Mouse (Mus musculus) C2C12 (cell line): Measurements from ENCODE around the gene Ghrhr.

Experiments
- CEBPB ChIP-seq: IDR thresholded peaks from one replicate; pipeline ENCODE4 v1.6.1; 2011; ENCODE audit warnings: low read depth, mild to moderate bottlenecking, control low read depth, moderate library complexity
- CTCF ChIP-seq: IDR thresholded peaks from one replicate; pipeline ENCODE4 v1.5.1; 2011; ENCODE audit not compliant: control insufficient read depth, insufficient read depth, insufficient read length
- FOSL1 ChIP-seq: IDR thresholded peaks from one replicate; pipeline ENCODE4 v1.8.0; 2011; ENCODE audit warnings: mild to moderate bottlenecking, low read length; ENCODE audit not compliant: poor library complexity, insufficient read depth, severe bottlenecking
- MAX ChIP-seq: IDR thresholded peaks from one replicate; pipeline ENCODE4 v1.6.1; 2011; ENCODE audit warnings: mild to moderate bottlenecking, control low read depth
- MYOD1 ChIP-seq: IDR thresholded peaks from one replicate; pipeline ENCODE4 v1.6.1; 2011; ENCODE audit warnings: low read depth; ENCODE audit not compliant: control insufficient read depth, insufficient read length
- USF1 ChIP-seq: IDR thresholded peaks from one replicate; pipeline ENCODE4 v1.6.1; 2011; ENCODE audit warnings: low read depth, mild to moderate bottlenecking, control low read depth, moderate library complexity

DNA sequence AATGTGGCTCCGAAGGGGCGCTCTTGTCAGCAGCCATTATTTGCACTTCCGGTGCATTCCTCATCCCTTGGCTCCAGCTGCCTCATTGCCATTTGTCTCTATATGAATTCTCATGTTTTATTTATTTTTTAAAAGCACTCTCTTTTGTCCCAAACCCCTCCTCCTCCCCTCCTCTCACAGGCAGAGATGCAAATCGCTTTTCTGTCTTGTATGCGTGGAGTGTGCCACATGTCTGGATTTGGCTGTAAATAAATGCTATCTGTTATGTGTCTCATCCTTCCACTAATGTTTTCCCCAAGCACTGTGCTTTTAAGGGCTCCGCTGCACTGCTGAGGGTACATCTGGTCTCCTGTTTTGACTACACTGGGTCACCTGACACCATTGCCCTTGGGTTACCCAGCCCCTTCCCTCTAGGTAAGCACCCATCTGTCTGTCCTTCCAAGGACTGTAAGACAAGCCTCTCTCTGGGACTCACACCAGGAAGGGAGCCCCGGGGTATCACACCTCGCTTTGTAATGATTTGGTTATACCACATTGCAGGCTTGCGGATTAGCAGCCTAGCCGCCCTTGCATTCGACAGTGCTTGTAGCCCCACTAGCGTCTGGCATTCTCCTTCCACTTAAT, 12.6 kb downstream of the Ghrhr start:
- no peak for TF ChIP-seq CTCF
- no peak for TF ChIP-seq MYOD1
- TF ChIP-seq MAX = no peak
- TF ChIP-seq FOSL1 = no peak
- no peak for TF ChIP-seq CEBPB
- TF ChIP-seq USF1 = no peak
